Mouse (Mus musculus) lung, embryonic 15.5 days (tissue): ENCODE measurements at regions not wholly inside any gene's neighbourhood (a gene's known extent, or its start where the extent isn't known, plus 50 kb on each side); places are given as distances from the start of the nearest gene placed in this dataset.

ENCODE experiments used
- ATAC-seq: fragments of 200-750 bp; cut with Nextera tagmentation; 2 replicates; pipeline ENCODE4 v1.8.0; 2017; ENCODE audit warnings: moderate number of reproducible peaks, borderline replicate concordance; ENCODE audit not compliant: low FRiP score, low TSS enrichment; ENCODE audit errors: extremely low read depth
- H3K27ac ChIP-seq: fragments of 300-500 bp; sonication (generic); 2 replicates; pipeline ENCODE4 v1.5.1; 2015; ENCODE audit warnings: moderate library complexity, mild to moderate bottlenecking, inconsistent platforms
- H3K27me3 ChIP-seq: fragments of 300-500 bp; sonication (generic); 2 replicates; pipeline ENCODE4 v1.6.1; 2015; ENCODE audit warnings: inconsistent platforms
- H3K36me3 ChIP-seq: fragments of 300-500 bp; sonication (generic); 2 replicates; pipeline ENCODE4 v1.6.1; 2015; ENCODE audit warnings: inconsistent platforms
- H3K4me1 ChIP-seq: fragments of 300-500 bp; sonication (generic); 2 replicates; pipeline ENCODE4 v1.6.1; 2015; ENCODE audit warnings: inconsistent platforms
- H3K4me2 ChIP-seq: fragments of 300-500 bp; sonication (generic); 2 replicates; pipeline ENCODE4 v1.6.1; 2015; ENCODE audit warnings: inconsistent platforms, mild to moderate bottlenecking, moderate library complexity
- H3K4me3 ChIP-seq: fragments of 300-500 bp; sonication (generic); 2 replicates; pipeline ENCODE4 v1.5.1; 2015; ENCODE audit warnings: mild to moderate bottlenecking, inconsistent platforms
- H3K9ac ChIP-seq: fragments of 300-500 bp; sonication (generic); 2 replicates; pipeline ENCODE4 v1.6.1; 2015; ENCODE audit warnings: inconsistent platforms
- H3K9me3 ChIP-seq: fragments of 300-500 bp; sonication (generic); 2 replicates; pipeline ENCODE4 v1.6.1; 2016; ENCODE audit warnings: inconsistent platforms
- WGBS: fragments of 180-500 bp; shearing (Covaris S2); methylation state at CpG from one replicate; pipeline ENCODE4 v1.1.7; 2015; 5-methylcytosine and 5-hydroxymethylcytosine counted together

DNA sequence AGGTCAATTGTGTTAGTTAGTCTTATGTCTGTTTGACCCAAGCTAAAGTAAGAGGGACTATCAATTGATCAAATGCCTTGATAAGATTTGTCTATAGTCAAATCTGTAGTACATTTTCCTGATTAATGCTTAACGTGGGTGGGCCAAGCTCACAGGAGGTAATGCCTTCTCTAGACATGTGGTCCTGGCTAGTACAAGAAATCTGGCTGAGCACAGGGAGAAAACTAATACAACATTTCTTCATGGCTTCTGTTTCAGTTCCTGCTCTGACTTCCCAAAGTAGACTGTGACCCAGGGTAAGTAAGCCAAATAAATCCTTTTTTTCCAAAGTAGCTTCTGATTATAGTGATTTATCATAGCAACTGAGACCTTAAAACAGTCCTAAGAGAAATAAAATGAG, 96.2 kb upstream of the Zfp648 start:
- no peak for ATAC-seq
- Histone ChIP-seq H3K9me3 (no peaks in the 10 kb centered on the region), H3K4me2 (no peak overlapping the region), H3K9ac (no peak overlapping the region), H3K27ac (no peak overlapping the region), H3K4me1 (peaks cover 17% of the 10 kb centered on the region), H3K36me3 (no peaks in the 10 kb centered on the region), H3K4me3 (no peak overlapping the region), H3K27me3 (no peaks in the 10 kb centered on the region)
- 46% methylated on average over 1 of the region's 1 CpGs for WGBS

DNA sequence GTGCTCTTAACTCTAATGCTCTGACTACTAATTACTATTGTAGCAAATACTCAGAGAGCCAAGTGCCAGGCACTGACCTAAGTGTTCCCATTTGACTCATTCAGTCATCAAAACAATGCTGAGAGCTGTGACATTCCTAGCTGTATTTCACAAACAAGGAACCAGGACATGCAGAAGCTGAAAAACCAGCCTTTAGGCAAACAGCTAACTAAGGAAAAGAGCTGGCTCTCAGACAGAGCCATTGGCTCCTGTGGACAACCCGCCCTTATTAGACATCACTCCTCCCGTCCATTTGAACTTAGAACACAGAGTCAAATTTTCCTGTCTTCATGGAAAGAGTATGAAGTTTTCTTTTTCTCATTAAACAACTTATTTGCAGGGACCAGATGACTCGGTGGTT, 88.5 kb upstream of the Zfp648 start:
- Histone ChIP-seq H3K4me1 (peaks cover 12% of the 10 kb centered on the region), H3K9ac (no peak overlapping the region), H3K9me3 (no peaks in the 10 kb centered on the region), H3K4me3 (no peak overlapping the region), H3K36me3 (no peaks in the 10 kb centered on the region), H3K4me2 (no peak overlapping the region), H3K27ac (no peak overlapping the region), H3K27me3 (no peaks in the 10 kb centered on the region)
- no peak for ATAC-seq
- 52% methylated on average over 3 of the region's 3 CpGs for WGBS

DNA sequence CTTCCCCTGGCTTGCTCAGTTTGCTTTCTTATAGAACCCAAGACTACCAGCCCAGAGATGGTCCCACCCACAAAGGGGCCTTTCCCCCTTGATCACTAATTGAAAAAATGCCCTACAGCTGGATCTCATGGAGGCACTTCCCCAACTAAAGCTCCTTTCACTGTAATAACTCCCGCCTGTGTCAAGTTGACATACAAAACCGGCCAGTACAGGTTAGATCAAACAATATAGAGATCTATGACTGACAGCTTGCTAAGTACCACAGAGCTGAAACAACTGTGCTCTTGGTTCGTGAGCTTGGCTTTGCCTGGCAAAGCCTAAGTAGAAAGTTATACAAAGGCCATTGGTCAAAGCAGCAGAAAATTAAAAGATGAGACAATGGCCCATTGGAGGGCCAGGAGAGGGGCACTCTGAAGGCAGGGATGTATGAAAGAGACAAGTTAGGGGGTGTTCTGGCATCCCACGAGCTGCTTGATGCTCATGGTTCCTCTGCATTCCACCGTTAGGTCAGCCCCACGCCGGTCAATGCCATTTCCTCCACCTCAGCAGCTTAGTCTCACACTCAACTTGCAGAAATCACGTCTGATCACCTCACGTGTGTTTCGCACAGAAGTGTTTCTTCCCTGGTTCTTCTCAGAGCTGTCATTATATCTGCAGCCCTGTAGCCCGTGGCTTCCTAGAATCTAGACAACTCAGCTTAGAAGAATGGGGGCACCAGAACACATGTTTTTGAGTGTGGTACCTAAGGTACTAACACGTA, 87.5 kb upstream of the Zfp648 start:
- Histone ChIP-seq H3K9ac (no peak overlapping the region), H3K4me3 (no peak overlapping the region), H3K27ac (no peak overlapping the region), H3K36me3 (no peaks in the 10 kb centered on the region), H3K27me3 (no peaks in the 10 kb centered on the region), H3K9me3 (no peaks in the 10 kb centered on the region), H3K4me1 (peaks cover 20% of the 10 kb centered on the region), H3K4me2 (no peak overlapping the region)
- no peak for ATAC-seq
- WGBS: 78% methylated on average over 12 of the region's 12 CpGs

GRCm38 (mm10) chr1:154116188-154116710, 84.7 kb upstream of the Zfp648 start:
- no peak overlapping the region for H3K27ac ChIP-seq
- no peaks in the 10 kb centered on the region for H3K36me3 ChIP-seq
- no peak overlapping the region for H3K4me3 ChIP-seq
- H3K27me3 ChIP-seq: no peaks in the 10 kb centered on the region
- WGBS: 69% methylated on average over 7 of the region's 7 CpGs
- H3K9me3 ChIP-seq: no peaks in the 10 kb centered on the region
- no peak overlapping the region for H3K9ac ChIP-seq
- no peak overlapping the region for H3K4me2 ChIP-seq
- peaks cover 27% of the 10 kb centered on the region for H3K4me1 ChIP-seq
- ATAC-seq: no peak

- Histone ChIP-seq H3K4me1 (peaks cover 21% of the 10 kb centered on the region), H3K36me3 (no peaks in the 10 kb centered on the region), H3K27me3 (no peaks in the 10 kb centered on the region), H3K9ac (no peak overlapping the region), H3K4me3 (peak overlapping the region; percentile 3; the same call in 1 of the 2 replicates), H3K4me2 (peak overlapping the region; percentile 45), H3K9me3 (no peaks in the 10 kb centered on the region), H3K27ac (no peak overlapping the region)
- WGBS: 28% methylated on average over 11 of the region's 11 CpGs
- ATAC-seq: no peak
These were observed 83.7 kb upstream of the Zfp648 start for GRCm38 (mm10) chr1:154117346-154117687.

DNA sequence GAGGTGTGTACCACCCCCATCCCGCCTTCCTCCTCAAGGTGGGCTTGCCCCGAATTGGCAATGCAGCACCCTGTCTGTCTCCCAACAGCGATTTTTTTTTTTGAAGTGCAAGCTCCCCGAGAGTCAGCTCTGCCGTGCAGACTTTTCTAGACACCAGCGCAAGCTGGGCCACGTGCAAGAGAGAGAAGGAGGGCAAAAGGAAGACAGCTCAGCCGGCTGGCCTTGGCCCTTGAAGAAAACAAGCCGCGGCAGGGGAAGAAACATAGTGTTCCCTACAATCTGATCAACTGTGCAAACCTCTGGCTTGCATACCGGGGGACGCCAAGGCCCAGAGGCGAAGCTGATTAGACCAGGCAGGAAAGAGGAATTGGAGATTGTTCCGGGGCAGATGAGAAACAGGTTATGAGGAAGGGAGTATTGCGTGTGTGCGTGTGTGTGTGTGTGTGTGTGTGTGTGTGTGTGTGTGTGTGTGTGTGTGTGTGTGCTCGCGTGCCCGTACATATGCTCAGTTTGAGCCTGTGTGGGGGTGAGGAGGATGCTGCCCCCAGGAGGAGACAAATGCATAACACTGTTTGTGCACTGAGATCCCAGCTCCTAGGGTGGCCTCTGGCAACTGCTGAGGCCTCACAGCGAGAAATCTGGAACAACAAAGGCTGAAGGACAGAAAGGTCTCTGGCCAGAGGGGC, 83.2 kb upstream of the Zfp648 start:
- peak overlapping the region; percentile 45 for H3K4me2 ChIP-seq
- peak; percentile 68 for ATAC-seq
- H3K4me3 ChIP-seq: peak overlapping the region; percentile 3; the same call in 1 of the 2 replicates
- no peaks in the 10 kb centered on the region for H3K9me3 ChIP-seq
- H3K27ac ChIP-seq: peak overlapping the region; percentile 1; the same call in 1 of the 2 replicates
- 23% methylated on average over 20 of the region's 20 CpGs for WGBS
- no peaks in the 10 kb centered on the region for H3K27me3 ChIP-seq
- H3K9ac ChIP-seq: no peak overlapping the region
- H3K36me3 ChIP-seq: no peaks in the 10 kb centered on the region
- peaks cover 21% of the 10 kb centered on the region for H3K4me1 ChIP-seq

- H3K4me3 ChIP-seq: no peak overlapping the region
- H3K4me2 ChIP-seq: peak overlapping the region; percentile 45; the same call in 1 of the 2 replicates
- H3K4me1 ChIP-seq: peaks cover 21% of the 10 kb centered on the region
- H3K27ac ChIP-seq: peak overlapping the region; percentile 1; the same call in 1 of the 2 replicates
- H3K36me3 ChIP-seq: no peaks in the 10 kb centered on the region
- no peaks in the 10 kb centered on the region for H3K9me3 ChIP-seq
- no peak for ATAC-seq
- H3K9ac ChIP-seq: no peak overlapping the region
- WGBS: 32% methylated on average over 10 of the region's 10 CpGs
- no peaks in the 10 kb centered on the region for H3K27me3 ChIP-seq
These were observed 82.5 kb upstream of the Zfp648 start for GRCm38 (mm10) chr1:154118374-154119004.

DNA sequence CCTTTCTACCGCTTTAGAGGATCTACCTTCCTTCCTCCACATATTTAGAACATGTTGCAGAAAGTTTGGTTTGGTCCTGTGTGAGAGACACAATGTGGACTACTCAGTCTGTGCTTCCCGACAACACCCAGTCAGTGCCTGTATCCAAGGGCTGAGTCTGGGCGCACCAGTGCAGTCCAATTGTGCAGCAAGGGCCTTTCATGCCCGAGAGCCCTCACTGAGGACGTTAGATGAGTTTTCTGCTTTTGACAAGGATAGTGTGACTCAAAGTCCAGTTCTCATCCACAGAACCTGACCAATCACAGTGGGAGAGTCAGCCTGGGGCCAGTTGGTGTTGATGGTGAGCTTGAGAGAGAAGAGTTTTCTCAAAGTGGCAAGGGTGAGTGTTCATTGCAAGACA, 81.4 kb upstream of the Zfp648 start:
- Histone ChIP-seq H3K36me3 (no peaks in the 10 kb centered on the region), H3K4me1 (peaks cover 21% of the 10 kb centered on the region), H3K27me3 (no peaks in the 10 kb centered on the region), H3K9me3 (no peaks in the 10 kb centered on the region), H3K9ac (no peak overlapping the region), H3K4me3 (no peak overlapping the region), H3K4me2 (no peak overlapping the region), H3K27ac (no peak overlapping the region)
- WGBS: 85% methylated on average over 5 of the region's 5 CpGs
- ATAC-seq: no peak

GRCm38 (mm10) chr1:154120693-154121092, 80.3 kb upstream of the Zfp648 start:
- Histone ChIP-seq H3K27me3 (no peaks in the 10 kb centered on the region), H3K36me3 (no peaks in the 10 kb centered on the region)
- peak; percentile 78; the same call in 1 of the 2 replicates for ATAC-seq

DNA sequence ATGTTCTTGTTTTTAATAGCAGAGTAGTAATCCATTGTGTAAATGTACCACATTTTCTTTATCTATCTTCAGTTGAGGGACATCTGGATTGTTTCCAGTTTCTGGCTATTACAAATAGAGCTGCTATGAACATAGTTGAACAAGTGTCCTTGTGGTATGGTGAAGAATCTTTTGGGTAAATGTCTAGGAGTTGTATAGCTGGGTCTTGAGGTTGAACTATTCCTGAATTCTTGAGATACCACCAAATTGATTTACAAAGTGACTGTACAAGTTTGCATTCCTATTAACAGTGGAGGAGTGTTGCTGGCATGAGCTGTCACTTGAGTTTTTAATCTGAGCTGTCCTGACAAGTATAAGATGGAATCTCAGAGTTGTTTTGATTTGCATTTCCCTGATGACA, 76.0 kb upstream of the Zfp648 start:
- Histone ChIP-seq H3K36me3 (no peaks in the 10 kb centered on the region), H3K9me3 (no peaks in the 10 kb centered on the region), H3K4me2 (no peak overlapping the region), H3K27ac (no peak overlapping the region), H3K9ac (no peak overlapping the region), H3K4me1 (peaks cover 5% of the 10 kb centered on the region; the same call in 1 of the 2 replicates), H3K27me3 (no peaks in the 10 kb centered on the region), H3K4me3 (no peak overlapping the region)
- no peak for ATAC-seq

More at GRCm38 (mm10) chr1:154120693-154121092, 80.3 kb upstream of the Zfp648 start:
- Histone ChIP-seq H3K4me3 (no peak overlapping the region), H3K4me1 (peaks cover 21% of the 10 kb centered on the region), H3K4me2 (no peak overlapping the region), H3K9ac (no peak overlapping the region), H3K9me3 (no peaks in the 10 kb centered on the region), H3K27ac (no peak overlapping the region)
- 15% methylated on average over 1 of the region's 1 CpGs for WGBS

- H3K4me1 ChIP-seq: no peaks in the 10 kb centered on the region
- H3K36me3 ChIP-seq: no peaks in the 10 kb centered on the region
- H3K9ac ChIP-seq: no peak overlapping the region
- no peaks in the 10 kb centered on the region for H3K27me3 ChIP-seq
- WGBS: 57% methylated on average over 4 of the region's 4 CpGs
- H3K4me3 ChIP-seq: no peak overlapping the region
- no peaks in the 10 kb centered on the region for H3K9me3 ChIP-seq
- ATAC-seq: no peak
- H3K4me2 ChIP-seq: no peak overlapping the region
- H3K27ac ChIP-seq: no peak overlapping the region
These were observed 74.5 kb upstream of the Zfp648 start for GRCm38 (mm10) chr1:154126487-154126886.

- no peak overlapping the region for H3K4me3 ChIP-seq
- no peaks in the 10 kb centered on the region for H3K36me3 ChIP-seq
- WGBS: 65% methylated on average over 4 of the region's 4 CpGs
- ATAC-seq: no peak
- H3K4me1 ChIP-seq: no peaks in the 10 kb centered on the region
- H3K27me3 ChIP-seq: peaks cover 11% of the 10 kb centered on the region
- no peaks in the 10 kb centered on the region for H3K9me3 ChIP-seq
- H3K27ac ChIP-seq: no peak overlapping the region
- H3K9ac ChIP-seq: no peak overlapping the region
- H3K4me2 ChIP-seq: no peak overlapping the region
These were observed 61.5 kb upstream of the Zfp648 start for GRCm38 (mm10) chr1:154139488-154139887.
